Comparison of ENCODE assay signal across 19 mouse cellular contexts in genomic region chr11:52954995-52955394, GRCm38 (mm10).
"Had no signal": no experiment of that assay in that cellular context is flagged by ENCODE, and none has a peak within 500 bp of the region (broad histone marks: within the 10 kb centered on the region; RNA-seq: fewer than 3 reads in every experiment).

No protein-coding gene starts in this region.

- H3K27ac ChIP-seq: liver, embryonic 15.5 days; lung, embryonic 15.5 days; macrophage; midbrain, embryonic 13.5 days; midbrain, embryonic 15.5 days; neural tube, embryonic 12.5 days; stomach, embryonic 15.5 days; stomach, postnatal 0 days had no signal

- H3K9ac ChIP-seq: liver, embryonic 15.5 days; liver, postnatal 0 days; lung, embryonic 15.5 days; midbrain, embryonic 13.5 days; midbrain, embryonic 15.5 days; neural tube, embryonic 12.5 days; stomach, embryonic 15.5 days had no signal

- H3K27me3 ChIP-seq: liver, embryonic 15.5 days; lung, embryonic 15.5 days; midbrain, embryonic 13.5 days; midbrain, embryonic 15.5 days; neural tube, embryonic 12.5 days; stomach, embryonic 15.5 days had no signal

- ATAC-seq: liver, postnatal 0 days; lung, postnatal 0 days; midbrain, embryonic 13.5 days; midbrain, embryonic 15.5 days had no signal

- H3K4me3 ChIP-seq: liver, embryonic 15.5 days; lung, embryonic 15.5 days; megakaryocyte, embryonic 14.5 days; midbrain, embryonic 13.5 days; midbrain, embryonic 15.5 days; neural tube, embryonic 12.5 days; stomach, embryonic 15.5 days had no signal

- H3K9me3 ChIP-seq: liver, embryonic 15.5 days; lung, embryonic 15.5 days; megakaryocyte, embryonic 14.5 days; midbrain, embryonic 13.5 days; midbrain, embryonic 15.5 days; neural tube, embryonic 12.5 days; stomach, embryonic 15.5 days had no signal

- H3K4me2 ChIP-seq: liver, embryonic 15.5 days; lung, embryonic 15.5 days; midbrain, embryonic 11.5 days; midbrain, embryonic 13.5 days; midbrain, embryonic 15.5 days; neural tube, embryonic 12.5 days; stomach, embryonic 15.5 days had no signal

- H3K36me3 ChIP-seq: liver, embryonic 15.5 days; lung, embryonic 15.5 days; midbrain, embryonic 13.5 days; midbrain, embryonic 15.5 days; neural tube, embryonic 12.5 days; stomach, embryonic 15.5 days had no signal

- H3K4me1 ChIP-seq: liver, embryonic 15.5 days; lung, embryonic 15.5 days; megakaryocyte, embryonic 14.5 days; midbrain, embryonic 15.5 days; neural tube, embryonic 12.5 days; stomach, embryonic 15.5 days had no signal

- DNase-seq: liver, postnatal 0 days; lung, adult 2 months; lung, postnatal 14 days; lung, postnatal 36 days; right cerebral cortex, postnatal 25 days; thymus, adult 18-20 months; thymus, postnatal 14 days; thymus, postnatal 36 days had no signal
